Mouse (Mus musculus): ENCODE measurements around the gene Nup133.

- TF ChIP-seq MAX (IDR thresholded peaks at IDR 0.05; ENCODE audit: low read length) (no peak), USF2 (IDR thresholded peaks at IDR 0.05; ENCODE audit: borderline replicate concordance in 1 of 2, insufficient read depth in 1 of 2, low read depth in 1 of 2, low read length in 2 of 2) (no peak)
These were observed 55.7 kb downstream of the Nup133 start for GRCm38 (mm10) chr8:123893413-123893812.
